Mouse (Mus musculus) E14TG2a.4 (cell line): Measurements from ENCODE around the gene Stard10.

Experiments used
- CTCF ChIP-seq: conservative IDR thresholded peaks from 2 replicates; pipeline ENCODE4 v1.5.1; 2014; ENCODE audit warnings: low read length
- POU5F1 ChIP-seq: IDR thresholded peaks from 2 replicates; pipeline ENCODE4 v1.6.1; 2014; ENCODE audit warnings: low read length, borderline replicate concordance

DNA sequence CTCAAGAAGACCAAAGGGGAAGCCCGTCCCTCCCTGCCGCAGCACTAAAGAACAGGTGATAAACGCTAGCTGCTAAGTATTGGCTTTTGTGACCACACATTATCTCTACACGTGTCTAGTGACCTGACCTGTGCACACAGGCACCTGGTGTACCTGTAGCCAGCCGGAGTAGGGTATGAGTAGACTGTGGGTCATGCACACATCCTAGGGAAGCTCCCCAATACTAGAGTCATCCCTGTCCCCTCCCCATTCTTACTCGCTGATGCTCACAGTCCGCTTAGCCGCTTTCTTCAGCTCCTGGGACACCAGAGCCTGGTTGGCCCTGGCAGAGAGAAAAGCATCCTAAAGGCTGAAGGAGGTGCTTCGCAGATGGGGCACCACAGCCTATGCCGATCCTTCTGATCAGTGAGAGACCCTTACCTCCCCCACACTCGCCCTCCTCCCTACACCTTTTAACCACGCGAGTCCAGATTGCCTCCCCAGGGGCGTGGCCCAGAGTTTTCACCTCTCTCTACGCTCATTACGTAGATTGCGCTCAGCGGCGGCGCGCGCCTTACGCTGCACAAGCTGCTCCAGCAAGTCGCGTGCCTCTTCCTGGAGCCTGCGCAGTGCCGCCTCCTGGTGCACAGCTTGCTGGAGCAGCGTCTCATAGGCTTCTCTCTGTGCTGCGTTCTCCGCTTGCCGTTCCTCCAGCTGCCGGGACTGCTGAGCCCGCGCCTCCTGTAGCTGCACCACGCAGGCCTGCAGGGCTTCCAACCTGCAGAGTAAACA, 20.4 kb upstream of the Stard10 start:
- TF ChIP-seq POU5F1 = no peak
- no peak for TF ChIP-seq CTCF
